Mouse (Mus musculus) ES-E14 (cell line): ENCODE results near the gene Slit3. TPM values are rescaled to one million over a fixed set of nuclear protein-coding genes. Genes with fewer than 3 reads are reported as not detected.

Experiments
- DNase-seq: peaks from one replicate; pipeline ENCODE4 v3.0.0-alpha.2; 2013; ENCODE audit warnings: low read depth, low spot score
- H3K27ac ChIP-seq: 2 replicates; pipeline ENCODE4 v1.5.1; 2012; ENCODE audit warnings: low read depth, mild to moderate bottlenecking, low read length, moderate library complexity, mixed read lengths; ENCODE audit not compliant: poor library complexity, insufficient read depth, severe bottlenecking
- H3K36me3 ChIP-seq: 2 replicates; pipeline ENCODE4 v1.6.1; 2012; ENCODE audit warnings: mild to moderate bottlenecking, low read length, moderate library complexity, mixed read lengths; ENCODE audit not compliant: control insufficient read depth, poor library complexity, insufficient read depth, severe bottlenecking
- H3K4me1 ChIP-seq, 2 experiments: fragments of 150-350 bp in 1 of 2; sonication (generic) in 1 of 2; 2 replicates each; pipeline ENCODE4 v1.6.1; 2012; ENCODE audit warnings: low read length in 2 of 2, mild to moderate bottlenecking in 1 of 2, mixed read lengths in 1 of 2; ENCODE audit not compliant: control insufficient read depth in 2 of 2, insufficient read depth in 2 of 2, poor library complexity in 1 of 2
- H3K4me3 ChIP-seq, 2 experiments: fragments of 150-350 bp in 1 of 2; sonication (generic) in 1 of 2; 2 replicates each; pipeline ENCODE4 v1.5.1; 2012; ENCODE audit warnings: low read length in 2 of 2, low read depth in 1 of 2, mild to moderate bottlenecking in 1 of 2, mixed read lengths in 1 of 2; ENCODE audit not compliant: insufficient read depth in 1 of 2, poor library complexity in 1 of 2, severe bottlenecking in 1 of 2
- H3K9ac ChIP-seq: 2 replicates; pipeline ENCODE4 v1.6.1; 2012; ENCODE audit warnings: low read depth, mild to moderate bottlenecking, low read length, mixed read lengths; ENCODE audit not compliant: poor library complexity, insufficient read depth, severe bottlenecking
- H3K9me3 ChIP-seq: fragments of 150-350 bp; sonication (generic); 2 replicates; pipeline ENCODE4 v1.6.1; 2012; ENCODE audit warnings: low read depth, mild to moderate bottlenecking, low read length; ENCODE audit not compliant: control insufficient read depth, insufficient read depth
- CHD2 ChIP-seq: IDR thresholded peaks from 2 replicates; pipeline ENCODE4 v1.6.1; 2014; ENCODE audit warnings: mild to moderate bottlenecking, low read depth, low read length, inconsistent platforms
- HCFC1 ChIP-seq: IDR thresholded peaks from 2 replicates; pipeline ENCODE4 v1.6.1; 2012; ENCODE audit warnings: low read length, inconsistent platforms, borderline replicate concordance; ENCODE audit not compliant: insufficient read depth
- MAFK ChIP-seq: IDR thresholded peaks from 2 replicates; pipeline ENCODE4 v1.6.1; 2014; ENCODE audit warnings: mild to moderate bottlenecking, low read depth, low read length, inconsistent platforms; ENCODE audit not compliant: insufficient read depth
- ZC3H11A ChIP-seq: IDR thresholded peaks from 2 replicates; pipeline ENCODE4 v1.6.1; 2012; ENCODE audit warnings: low read depth, mild to moderate bottlenecking, inconsistent platforms, low read length, borderline replicate concordance
- ZNF384 ChIP-seq: IDR thresholded peaks from 2 replicates; pipeline ENCODE4 v1.6.1; 2012; ENCODE audit warnings: low read depth, low read length, inconsistent platforms
- in situ Hi-C, 2 experiments: fragments of 600-800 bp; cut with MboI; formaldehyde crosslinking; loops; one replicate each; pipeline ENCODE4 v1.15.1; 2025; ENCODE audit warnings: low sequenced_read_pairs in 2 of 2, inconsistent platforms in 1 of 2; ENCODE audit not compliant: unreplicated experiment in 2 of 2
- total RNA-seq: library from RNA; depleted of rRNA; stranded (reverse); fragments of 300-350 nt; gene quantifications from 2 replicates; pipeline ENCODE4 v1.2.3, GENCODE M21; 2012

Gene Slit3
- total RNA-seq, 1 experiment = 3.7 TPM

DNA sequence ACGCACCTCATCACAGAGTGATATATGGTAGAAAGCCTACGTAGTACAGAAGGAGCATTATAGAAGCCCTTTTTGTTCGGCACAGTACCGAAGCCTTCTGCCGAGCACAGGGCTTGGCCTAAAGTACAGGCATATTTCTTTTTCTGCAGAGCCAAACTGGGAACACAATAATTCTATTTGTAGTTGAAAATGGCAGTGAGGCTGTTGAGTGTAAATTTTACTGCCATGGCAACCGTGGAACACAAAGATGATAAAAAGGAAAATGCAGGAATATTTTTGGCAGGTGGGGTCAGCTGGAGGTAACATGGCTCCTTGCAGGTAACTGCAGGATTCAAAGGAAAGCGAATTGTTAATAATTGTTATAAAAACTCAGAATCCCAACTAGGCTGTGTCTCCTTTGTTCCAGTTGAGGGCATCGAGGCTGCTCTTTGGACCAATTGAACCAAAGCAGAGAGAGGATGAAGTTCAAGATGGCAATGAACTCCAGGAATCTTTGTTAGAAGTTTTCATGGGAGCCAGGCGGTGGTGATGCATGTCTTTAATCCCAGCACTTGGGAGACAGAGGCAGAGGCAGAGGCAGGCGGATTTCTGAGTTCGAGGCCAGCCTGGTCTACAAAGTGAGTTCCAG lies 26.9 kb downstream of the Slit3 start:
- no peak overlapping the region for H3K9ac ChIP-seq
- DNase-seq = no peak
- in situ Hi-C loops = no loop called here
- H3K36me3 ChIP-seq = no peaks in the 10 kb centered on the region
- H3K4me1 ChIP-seq = peaks cover 2 to 5% of the 10 kb centered on the region in 2 experiments; a peak in 2 of 4 replicates
- H3K9me3 ChIP-seq = no peaks in the 10 kb centered on the region
- no peak overlapping the region for H3K4me3 ChIP-seq
- no peak overlapping the region for H3K27ac ChIP-seq
- TF ChIP-seq ZNF384 = no peak
- TF ChIP-seq CHD2 = no peak
- TF ChIP-seq ZC3H11A = no peak
- no peak for TF ChIP-seq HCFC1
- TF ChIP-seq MAFK = no peak

DNA sequence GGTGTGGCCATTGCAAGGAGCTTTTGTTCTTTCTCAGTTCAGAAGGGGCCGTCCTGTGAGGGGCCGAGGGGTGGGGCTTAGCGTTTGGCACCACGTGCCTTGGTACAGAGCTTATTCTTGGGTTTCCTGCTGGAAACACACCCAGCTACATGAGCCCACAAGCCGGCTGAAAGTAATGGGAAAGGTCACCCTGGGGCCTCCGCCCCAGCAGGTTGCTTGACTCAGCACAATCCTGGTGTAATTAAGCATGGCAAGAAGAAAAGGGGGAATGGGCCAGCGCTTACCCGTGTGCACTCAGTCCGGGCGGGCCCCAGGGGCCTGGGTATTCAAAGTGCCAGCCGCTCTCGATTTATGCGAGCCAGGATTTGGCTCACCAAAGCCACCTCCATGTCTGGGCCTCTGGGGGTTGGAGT lies 30.5 kb downstream of the Slit3 start:
- no peaks in the 10 kb centered on the region for H3K9me3 ChIP-seq
- in situ Hi-C loops = no loop called here
- no peak overlapping the region; the same call in 1 of the 2 replicates for H3K27ac ChIP-seq
- no peaks in the 10 kb centered on the region for H3K36me3 ChIP-seq
- peak; percentile 56 for DNase-seq
- H3K4me1 ChIP-seq = peaks cover 2 to 5% of the 10 kb centered on the region in 2 experiments; a peak in 2 of 4 replicates
- no peak overlapping the region; the same call in 1 of the 2 replicates for H3K9ac ChIP-seq
- TF ChIP-seq ZNF384 = no peak
- peak; percentile 92 for TF ChIP-seq MAFK
- H3K4me3 ChIP-seq = peak overlapping the region; percentile 8 to 42; a peak in 3 of 4 replicates

DNA sequence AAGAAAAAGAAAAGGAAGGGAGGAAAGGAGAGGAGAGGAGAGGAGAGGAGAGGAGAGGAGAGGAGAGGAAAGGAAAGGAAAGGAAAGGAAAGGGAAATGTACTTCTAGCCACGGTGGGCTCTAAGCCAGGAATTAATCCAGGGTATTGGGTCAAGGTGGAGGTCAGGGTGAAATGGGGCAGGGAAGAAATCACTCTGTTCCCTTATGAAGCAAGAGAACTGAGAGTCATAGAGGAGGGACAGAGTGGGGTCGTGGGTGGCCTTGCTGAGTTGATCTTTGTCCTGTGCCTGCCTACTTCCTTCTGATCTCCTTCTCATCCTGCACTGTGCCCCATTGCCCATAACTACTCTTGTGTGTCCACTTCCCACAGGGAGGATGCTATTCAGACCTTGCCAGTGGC lies 31.9 kb downstream of the Slit3 start:
- Histone ChIP-seq H3K9ac (no peak overlapping the region), H3K9me3 (no peaks in the 10 kb centered on the region), H3K4me3 (no peak overlapping the region), H3K27ac (no peak overlapping the region), H3K4me1 (peaks cover 2 to 5% of the 10 kb centered on the region in 2 experiments; a peak in 2 of 4 replicates), H3K36me3 (no peaks in the 10 kb centered on the region)
- DNase-seq = no peak
- in situ Hi-C loops = no loop called here
- TF ChIP-seq MAFK (no peak), ZC3H11A (no peak), ZNF384 (no peak), CHD2 (no peak), HCFC1 (no peak)

DNA sequence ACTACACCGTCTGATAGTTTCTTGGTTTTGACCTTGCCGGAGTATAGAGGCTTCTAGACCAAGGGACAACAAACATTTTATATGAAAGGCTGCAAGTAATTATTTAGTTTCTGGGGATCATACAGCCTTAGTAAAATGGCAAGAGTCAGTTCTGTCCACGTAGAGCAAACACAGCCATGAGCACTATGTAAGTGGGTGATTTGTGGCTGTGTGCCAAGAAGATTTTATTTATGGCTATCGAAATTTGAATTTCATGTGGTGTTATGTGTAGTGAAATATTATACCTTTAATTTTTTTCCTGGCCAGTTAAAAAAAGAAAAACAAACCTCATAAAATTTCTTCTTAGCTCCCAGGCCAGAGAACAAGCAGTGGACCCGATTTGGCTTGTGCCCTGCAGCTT lies 33.4 kb downstream of the Slit3 start:
- no peak for DNase-seq
- H3K9me3 ChIP-seq = no peaks in the 10 kb centered on the region
- in situ Hi-C loops = no loop called here
- H3K4me3 ChIP-seq = no peak overlapping the region
- no peak overlapping the region for H3K27ac ChIP-seq
- TF ChIP-seq CHD2 (no peak), MAFK (no peak), HCFC1 (no peak), ZNF384 (no peak), ZC3H11A (no peak)
- no peaks in the 10 kb centered on the region for H3K36me3 ChIP-seq
- H3K9ac ChIP-seq = no peak overlapping the region
- peaks cover 2 to 5% of the 10 kb centered on the region in 2 experiments; a peak in 2 of 4 replicates for H3K4me1 ChIP-seq

- H3K4me1 ChIP-seq = peaks cover 2 to 5% of the 10 kb centered on the region in 2 experiments; a peak in 2 of 4 replicates
Observed at GRCm38 (mm10) chr11:35155281-35155680, 34.3 kb downstream of the Slit3 start.

More at GRCm38 (mm10) chr11:35155281-35155680, 34.3 kb downstream of the Slit3 start:
- no peaks in the 10 kb centered on the region for H3K36me3 ChIP-seq
- no peak overlapping the region for H3K4me3 ChIP-seq
- TF ChIP-seq ZC3H11A (no peak), CHD2 (no peak), ZNF384 (no peak), MAFK (no peak), HCFC1 (no peak)
- DNase-seq = no peak
- in situ Hi-C loops = no loop called here
- H3K27ac ChIP-seq = no peak overlapping the region
- no peak overlapping the region for H3K9ac ChIP-seq
- H3K9me3 ChIP-seq = no peaks in the 10 kb centered on the region
